Mouse (Mus musculus) testis, adult 2 months (tissue): ENCODE results near the gene Cdc42se2.

ENCODE experiments used
- CTCF ChIP-seq: fragments of 200-500 bp; IDR thresholded peaks from 2 replicates; pipeline ENCODE4 v1.5.1; 2012; ENCODE audit warnings: low read depth, mild to moderate bottlenecking, inconsistent platforms, low read length, moderate library complexity; ENCODE audit not compliant: control insufficient read depth, insufficient read depth, insufficient replicate concordance
- POLR2A ChIP-seq: fragments of 200-500 bp; IDR thresholded peaks from 2 replicates; pipeline ENCODE4 v1.6.1; 2012; ENCODE audit warnings: low read depth, mild to moderate bottlenecking, inconsistent platforms, low read length, moderate library complexity; ENCODE audit not compliant: control insufficient read depth

DNA sequence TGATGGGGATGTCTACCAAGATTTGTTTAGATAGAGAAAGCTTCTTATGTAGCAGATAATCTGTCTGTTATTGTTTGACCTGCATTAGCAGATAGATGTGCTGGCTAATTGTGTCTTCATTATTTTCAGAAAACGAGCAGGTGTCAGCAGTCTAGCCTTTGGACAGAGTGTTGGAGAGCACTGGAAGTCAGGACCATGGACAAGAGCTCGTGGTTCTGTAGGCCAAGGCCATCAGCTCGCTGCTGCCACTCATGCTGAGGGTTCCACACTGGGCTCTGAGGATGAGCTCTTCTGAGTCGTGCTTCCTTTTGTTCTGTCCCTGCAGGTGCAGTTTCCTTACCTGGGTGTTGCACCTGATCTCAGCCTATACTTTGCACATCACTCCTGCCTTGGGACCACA lies 91.5 kb downstream of the Cdc42se2 start:
- no peak for TF ChIP-seq CTCF
- no peak for TF ChIP-seq POLR2A
